Mouse (Mus musculus) cortical plate, adult 2 months (tissue): ENCODE results near the gene Nckap1l. TPM values are rescaled to one million over a fixed set of nuclear protein-coding genes. Genes with fewer than 3 reads are reported as not detected.
"Not testable (repeated sequence)": the region's sequence is repeated elsewhere in the genome, so short reads cannot be mapped to it uniquely, and the experiment has no call there.

Experiments
- H3K27ac ChIP-seq: fragments of 200-500 bp; 2 replicates; pipeline ENCODE4 v1.5.1; 2012; ENCODE audit warnings: low read length, control low read depth, inconsistent platforms; ENCODE audit not compliant: insufficient read depth
- H3K4me1 ChIP-seq: fragments of 200-500 bp; 2 replicates; pipeline ENCODE4 v1.6.1; 2011; ENCODE audit warnings: low read length; ENCODE audit not compliant: control insufficient read depth, insufficient read depth
- H3K4me3 ChIP-seq: fragments of 200-500 bp; 2 replicates; pipeline ENCODE4 v1.5.1; 2011; ENCODE audit warnings: mild to moderate bottlenecking, low read length, control low read depth; ENCODE audit not compliant: insufficient read depth
- CTCF ChIP-seq: fragments of 200-500 bp; IDR thresholded peaks from 2 replicates; pipeline ENCODE4 v1.5.1; 2011; ENCODE audit warnings: mild to moderate bottlenecking, control low read depth, low read length; ENCODE audit not compliant: insufficient read depth; ENCODE audit errors: extremely low read depth
- POLR2A ChIP-seq: fragments of 200-500 bp; IDR thresholded peaks from 2 replicates; pipeline ENCODE4 v1.6.1; 2011; ENCODE audit warnings: mild to moderate bottlenecking, low read length, control low read depth; ENCODE audit not compliant: insufficient read depth; ENCODE audit errors: extremely low read depth
- polyA plus RNA-seq: library from polyadenylated mRNA; depleted of rRNA; stranded (reverse); fragments of >200 nt; gene quantifications from 2 replicates; pipeline ENCODE4 v1.2.3, GENCODE M21; 2012; rRNA removed

Nckap1l gene
- polyA plus RNA-seq = 7.1 and 7.7 TPM in 2 replicates

DNA sequence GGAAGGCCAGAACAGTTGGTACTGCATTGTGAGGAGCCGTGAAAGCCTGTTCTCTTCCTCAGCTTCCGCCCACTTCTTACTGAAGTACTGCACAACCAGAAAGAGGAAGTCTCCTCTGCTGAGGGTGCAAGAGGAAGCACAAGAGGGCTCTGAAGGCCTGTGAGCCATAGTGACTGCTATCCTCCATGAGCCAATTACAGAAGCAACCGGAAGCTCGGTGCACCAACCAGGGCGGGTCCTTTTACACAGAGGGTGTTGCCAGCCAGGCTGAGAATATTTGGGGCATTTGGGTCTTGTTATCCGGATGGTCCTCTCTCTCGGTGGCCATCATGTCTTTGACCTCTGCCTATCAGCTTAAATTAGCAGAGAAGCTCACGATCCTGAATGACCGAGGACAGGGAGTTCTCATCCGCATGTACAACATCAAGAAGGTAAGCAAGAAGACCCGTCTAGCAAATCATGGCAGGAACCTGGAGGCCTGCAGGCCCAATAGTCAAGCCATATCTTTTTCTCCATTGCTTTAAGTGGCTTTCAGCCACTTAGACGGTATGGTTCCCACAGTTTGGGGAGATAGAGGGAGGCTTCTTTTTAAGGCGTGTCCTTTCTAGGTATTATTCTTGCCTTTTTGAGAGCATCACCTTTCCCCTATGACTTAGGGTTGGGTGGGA is at the start of gene Nckap1l:
TSS of gene Nckap1l (plus strand) at position 244 of the 668 bp plus-strand sequence.
- no peak within 1 kb of the TSS; the same call in 1 of the 2 replicates for H3K4me3 ChIP-seq
- no peak within 1 kb of the TSS for H3K27ac ChIP-seq
- no peak for TF ChIP-seq CTCF
- no peak for TF ChIP-seq POLR2A
- no peaks in the 10 kb centered on the region for H3K4me1 ChIP-seq

GRCm38 (mm10) chr15:103405586-103405985 is 48.0 kb upstream of the Nckap1l start:
- not testable (repeated sequence) for H3K4me1 ChIP-seq, H3K4me3 ChIP-seq, H3K27ac ChIP-seq

GRCm38 (mm10) chr15:103427017-103427416 is 26.6 kb upstream of the Nckap1l start:
- TF ChIP-seq POLR2A (no peak), CTCF (no peak)
- H3K4me3 ChIP-seq = no peak overlapping the region
- H3K4me1 ChIP-seq = no peaks in the 10 kb centered on the region
- H3K27ac ChIP-seq = no peak overlapping the region

DNA sequence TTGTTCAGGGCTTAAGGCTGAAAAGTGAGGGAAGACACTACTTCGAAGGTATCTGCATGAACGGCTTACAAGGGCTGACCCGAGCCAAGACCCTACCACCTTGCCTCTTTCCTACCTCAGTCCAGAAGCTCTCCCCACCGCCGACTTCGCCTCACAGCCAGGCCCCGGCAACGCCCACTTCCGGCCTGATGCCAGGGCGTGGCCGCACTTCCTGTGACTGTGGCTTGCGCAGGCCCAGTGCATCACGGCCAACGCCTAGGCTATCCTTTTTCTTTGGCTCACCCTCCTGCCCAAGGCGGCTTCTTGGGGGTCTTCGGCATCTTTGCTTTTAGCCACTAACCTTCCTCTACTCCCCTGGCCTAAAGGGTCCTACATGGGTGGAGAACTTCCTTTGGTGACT is 23.4 kb upstream of the Nckap1l start, which contains the start of gene Gtsf1:
TSS of gene Gtsf1 (minus strand) at position 230 of the 400 bp plus-strand sequence.
- no peak within 1 kb of the TSS; the same call in 1 of the 2 replicates for H3K27ac ChIP-seq
- no peaks in the 10 kb centered on the region for H3K4me1 ChIP-seq
- no peak within 1 kb of the TSS for H3K4me3 ChIP-seq
- no peak for TF ChIP-seq CTCF
- TF ChIP-seq POLR2A = no peak

DNA sequence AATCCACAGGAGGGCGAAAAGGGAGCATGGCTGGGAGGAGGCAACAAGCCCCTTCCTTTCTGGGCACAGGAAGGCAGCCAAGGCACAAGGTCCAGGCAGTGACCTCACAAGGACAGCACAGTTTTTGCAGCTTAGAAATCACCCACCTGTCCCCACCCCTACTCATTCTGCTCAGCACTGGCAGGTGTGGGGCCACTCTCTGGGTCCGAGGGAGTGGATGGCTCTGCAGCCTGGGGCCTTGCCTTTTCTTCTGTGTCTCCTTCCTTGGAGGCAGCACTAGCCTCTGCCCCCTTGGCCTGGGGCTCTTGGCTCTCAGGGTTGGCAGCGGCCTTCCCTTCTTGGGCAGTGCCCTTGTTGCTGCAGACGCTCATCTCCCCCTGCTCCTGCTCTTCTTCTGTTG is 7.6 kb upstream of the Nckap1l start:
- not testable (repeated sequence) for H3K27ac ChIP-seq, H3K4me1 ChIP-seq, H3K4me3 ChIP-seq

GRCm38 (mm10) chr15:103448369-103448768 is 5.2 kb upstream of the Nckap1l start, which contains the start of gene Gtsf2:
Gene Gtsf2 (minus strand): TSS chr15:103448469.
- H3K4me1 ChIP-seq = no peaks in the 10 kb centered on the region
- TF ChIP-seq POLR2A (no peak), CTCF (no peak)

DNA sequence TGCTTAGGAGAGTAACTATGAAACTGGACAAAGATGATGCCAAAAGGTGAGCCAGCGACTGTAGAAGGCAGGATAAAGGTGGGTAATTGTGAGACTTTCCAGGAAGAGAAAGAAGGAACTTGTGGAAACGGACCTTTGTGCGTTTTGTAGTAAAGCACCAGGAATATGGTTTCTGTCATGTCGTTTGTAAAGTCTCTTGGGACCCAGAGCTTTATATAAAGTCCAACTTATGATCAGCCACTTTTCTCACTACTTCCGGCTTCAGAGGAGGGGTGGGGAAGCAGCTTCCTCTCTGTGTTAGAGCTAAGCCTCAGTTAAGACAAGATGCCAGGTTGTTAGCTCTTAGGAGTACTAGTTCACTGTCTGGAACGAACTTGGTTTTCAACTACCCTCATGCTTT is 855 bp downstream of the Nckap1l start:
- Histone ChIP-seq H3K27ac (no peak overlapping the region), H3K4me1 (no peaks in the 10 kb centered on the region), H3K4me3 (no peak overlapping the region; the same call in 1 of the 2 replicates)
- TF ChIP-seq CTCF (no peak), POLR2A (no peak)

More at GRCm38 (mm10) chr15:103448369-103448768, 5.2 kb upstream of the Nckap1l start, which contains the start of gene Gtsf2:
- no peak within 1 kb of the TSS for H3K27ac ChIP-seq
- H3K4me3 ChIP-seq = no peak within 1 kb of the TSS

- Histone ChIP-seq H3K4me1 (no peaks in the 10 kb centered on the region), H3K4me3 (no peak overlapping the region), H3K27ac (no peak overlapping the region)
- TF ChIP-seq CTCF = no peak
- TF ChIP-seq POLR2A = no peak
These were observed 9.1 kb downstream of the Nckap1l start for GRCm38 (mm10) chr15:103462539-103463261.

GRCm38 (mm10) chr15:103471488-103472194 is 18.0 kb downstream of the Nckap1l start:
- TF ChIP-seq POLR2A = no peak
- TF ChIP-seq CTCF = no peak
- no peak overlapping the region for H3K27ac ChIP-seq
- no peak overlapping the region for H3K4me3 ChIP-seq
- no peaks in the 10 kb centered on the region for H3K4me1 ChIP-seq

- Histone ChIP-seq H3K27ac (no peak overlapping the region), H3K4me3 (no peak overlapping the region), H3K4me1 (no peaks in the 10 kb centered on the region)
- TF ChIP-seq POLR2A = no peak
These were observed 18.7 kb downstream of the Nckap1l start for GRCm38 (mm10) chr15:103472265-103472664.
